Mouse (Mus musculus) G1E (cell line): ENCODE measurements around the gene Pck1.

Experiments used
- CTCF ChIP-seq: IDR thresholded peaks from 2 replicates; pipeline ENCODE4 v1.5.1; 2012; ENCODE audit warnings: low read depth, low read length, inconsistent platforms, mixed read lengths
- GATA1 ChIP-seq: IDR thresholded peaks from 2 replicates; pipeline ENCODE4 v1.6.1; 2012; ENCODE audit warnings: borderline replicate concordance, low read length, inconsistent platforms, mixed read lengths
- GATA2 ChIP-seq: IDR thresholded peaks from 2 replicates; pipeline ENCODE4 v1.6.1; 2012; ENCODE audit warnings: low read depth, low read length, inconsistent platforms, borderline replicate concordance
- POLR2AphosphoS5 ChIP-seq: IDR thresholded peaks from 2 replicates; pipeline ENCODE4 v1.6.1; 2012; ENCODE audit warnings: low read depth, low read length, inconsistent platforms; ENCODE audit not compliant: insufficient replicate concordance
- TAL1 ChIP-seq: conservative IDR thresholded peaks from 2 replicates; pipeline ENCODE4 v1.6.1; 2012; ENCODE audit warnings: low read depth, low read length, inconsistent platforms, mixed read lengths

- no peak for TF ChIP-seq GATA1
- no peak for TF ChIP-seq CTCF
- no peak for TF ChIP-seq TAL1
- TF ChIP-seq POLR2AphosphoS5 = no peak
- TF ChIP-seq GATA2 = no peak
Measured at GRCm38 (mm10) chr2:173157376-173157775, 4.5 kb downstream of the Pck1 start.
